Mouse (Mus musculus): ENCODE data around the gene Mcrip2. TPM values are rescaled to one million over a fixed set of nuclear protein-coding genes. Genes with fewer than 3 reads are reported as not detected.

Mcrip2 gene
- polyA plus RNA-seq, 1 experiment from 2014 or later = 8.5 TPM

GRCm38 (mm10) chr17:25879750-25880149, 11.2 kb upstream of the Mcrip2 start:
- no peak overlapping the region for H3K9ac ChIP-seq (replicated peaks)
- peak overlapping the region; percentile 46; the same call in 1 of the 2 replicates for H3K27ac ChIP-seq (replicated peaks)
- 59% methylated on average over 8 of the region's 8 CpGs for WGBS
- H3K4me2 ChIP-seq (replicated peaks) = no peak overlapping the region
- H3K4me3 ChIP-seq = no peak overlapping the region
- no peaks in the 10 kb centered on the region for H3K27me3 ChIP-seq
- peaks cover 44% of the 10 kb centered on the region for H3K36me3 ChIP-seq
- no peak for ATAC-seq (ENCODE audit: low FRiP score, low read depth)
- H3K9me3 ChIP-seq = no peaks in the 10 kb centered on the region
- peaks cover 42% of the 10 kb centered on the region for H3K4me1 ChIP-seq

GRCm38 (mm10) chr17:25879261-25879660, 10.7 kb upstream of the Mcrip2 start:
- H3K9me3 ChIP-seq = no peaks in the 10 kb centered on the region
- no peak overlapping the region; the same call in 1 of the 2 replicates for H3K9ac ChIP-seq (replicated peaks)
- H3K27me3 ChIP-seq = no peaks in the 10 kb centered on the region
- 40% methylated on average over 4 of the region's 4 CpGs for WGBS
- no peak overlapping the region for H3K4me2 ChIP-seq (replicated peaks)
- peaks cover 45% of the 10 kb centered on the region for H3K4me1 ChIP-seq
- no peak overlapping the region for H3K27ac ChIP-seq (replicated peaks)
- H3K4me3 ChIP-seq = no peak overlapping the region
- peaks cover 39% of the 10 kb centered on the region for H3K36me3 ChIP-seq
- no peak for ATAC-seq (ENCODE audit: low FRiP score, low read depth)

- H3K27ac ChIP-seq (replicated peaks) = no peak overlapping the region
- H3K4me3 ChIP-seq = no peak overlapping the region
- H3K4me1 ChIP-seq = peaks cover 50% of the 10 kb centered on the region
These were observed 10.1 kb upstream of the Mcrip2 start for GRCm38 (mm10) chr17:25878611-25879180.

GRCm38 (mm10) chr17:25877741-25878610, 9.4 kb upstream of the Mcrip2 start:
- no peak overlapping the region for H3K4me3 ChIP-seq
- H3K4me2 ChIP-seq (replicated peaks) = no peak overlapping the region
- H3K9me3 ChIP-seq = no peaks in the 10 kb centered on the region
- 91% methylated on average over 32 of the region's 32 CpGs for WGBS
- peaks cover 26% of the 10 kb centered on the region for H3K36me3 ChIP-seq
- no peak overlapping the region for H3K27ac ChIP-seq (replicated peaks)
- ATAC-seq (ENCODE audit: low FRiP score, low read depth) = no peak
- no peaks in the 10 kb centered on the region for H3K27me3 ChIP-seq
- H3K9ac ChIP-seq (replicated peaks) = no peak overlapping the region
- H3K4me1 ChIP-seq = peaks cover 51% of the 10 kb centered on the region

More at GRCm38 (mm10) chr17:25878611-25879180, 10.1 kb upstream of the Mcrip2 start:
- H3K9me3 ChIP-seq = no peaks in the 10 kb centered on the region
- no peak for ATAC-seq (ENCODE audit: low FRiP score, low read depth)
- H3K27me3 ChIP-seq = no peaks in the 10 kb centered on the region
- peaks cover 34% of the 10 kb centered on the region for H3K36me3 ChIP-seq
- WGBS = 89% methylated on average over 19 of the region's 19 CpGs
- H3K9ac ChIP-seq (replicated peaks) = no peak overlapping the region
- no peak overlapping the region for H3K4me2 ChIP-seq (replicated peaks)

- Histone ChIP-seq H3K27ac (replicated peaks) (no peak overlapping the region), H3K9me3 (no peaks in the 10 kb centered on the region), H3K4me3 (no peak overlapping the region), H3K4me2 (replicated peaks) (no peak overlapping the region), H3K9ac (replicated peaks) (no peak overlapping the region; the same call in 1 of the 2 replicates), H3K27me3 (no peaks in the 10 kb centered on the region), H3K36me3 (peaks cover 18% of the 10 kb centered on the region), H3K4me1 (peaks cover 48% of the 10 kb centered on the region)
- ATAC-seq (ENCODE audit: low FRiP score, low read depth) = no peak
- WGBS = 86% methylated on average over 3 of the region's 3 CpGs
These were observed 8.5 kb upstream of the Mcrip2 start for GRCm38 (mm10) chr17:25877025-25877424.

- H3K9me3 ChIP-seq = no peaks in the 10 kb centered on the region
- H3K27ac ChIP-seq (replicated peaks) = no peak overlapping the region
- no peaks in the 10 kb centered on the region for H3K27me3 ChIP-seq
- WGBS = 57% methylated on average over 10 of the region's 10 CpGs
- peak overlapping the region; percentile 95 for H3K4me2 ChIP-seq (replicated peaks)
- no peak for ATAC-seq (ENCODE audit: low FRiP score, low read depth)
- H3K36me3 ChIP-seq = peaks cover 18% of the 10 kb centered on the region
- H3K4me1 ChIP-seq = peaks cover 43% of the 10 kb centered on the region
- peak overlapping the region; percentile 78 for H3K4me3 ChIP-seq
- H3K9ac ChIP-seq (replicated peaks) = peak overlapping the region; percentile 90
These were observed 7.9 kb upstream of the Mcrip2 start for GRCm38 (mm10) chr17:25876347-25876915.

- 1% methylated on average over 59 of the region's 59 CpGs for WGBS
- peak; percentile 90 for ATAC-seq (ENCODE audit: low FRiP score, low read depth)
- Histone ChIP-seq H3K4me1 (peaks cover 33% of the 10 kb centered on the region), H3K27ac (replicated peaks) (peak overlapping the region; percentile 94), H3K4me3 (peak overlapping the region; percentile 78), H3K9me3 (no peaks in the 10 kb centered on the region), H3K9ac (replicated peaks) (peak overlapping the region; percentile 90), H3K27me3 (no peaks in the 10 kb centered on the region), H3K4me2 (replicated peaks) (peak overlapping the region; percentile 95), H3K36me3 (peaks cover 18% of the 10 kb centered on the region)
These were observed 6.9 kb upstream of the Mcrip2 start for GRCm38 (mm10) chr17:25875171-25876136.

- H3K4me2 ChIP-seq (replicated peaks) = peak within 1 kb of the TSS; percentile 95
- WGBS = under 1% methylated on average over 25 of the region's 25 CpGs
- H3K9me3 ChIP-seq = no peaks in the 10 kb centered on the region
- H3K27me3 ChIP-seq = no peaks in the 10 kb centered on the region
- H3K36me3 ChIP-seq = peaks cover 18% of the 10 kb centered on the region
- ATAC-seq (ENCODE audit: low FRiP score, low read depth) = peak; percentile 73
- H3K4me3 ChIP-seq = peak within 1 kb of the TSS; percentile 78
- peaks cover 26% of the 10 kb centered on the region for H3K4me1 ChIP-seq
- H3K27ac ChIP-seq (replicated peaks) = peak within 1 kb of the TSS; percentile 94
- H3K9ac ChIP-seq (replicated peaks) = peak within 1 kb of the TSS; percentile 90
These were observed 6.2 kb upstream of the Mcrip2 start, which contains the start of gene Mettl26 for GRCm38 (mm10) chr17:25874721-25875170. Mettl26 (plus strand) TSS chr17:25875074.

- Histone ChIP-seq H3K36me3 (peaks cover 17% of the 10 kb centered on the region), H3K4me1 (peaks cover 25% of the 10 kb centered on the region), H3K27me3 (no peaks in the 10 kb centered on the region), H3K27ac (replicated peaks) (peak overlapping the region; percentile 94), H3K9me3 (no peaks in the 10 kb centered on the region), H3K4me2 (replicated peaks) (peak overlapping the region; percentile 95), H3K4me3 (peak overlapping the region; percentile 78), H3K9ac (replicated peaks) (peak overlapping the region; percentile 55)
- 7% methylated on average over 14 of the region's 14 CpGs for WGBS
- no peak for ATAC-seq (ENCODE audit: low FRiP score, low read depth)
These were observed 5.7 kb upstream of the Mcrip2 start for GRCm38 (mm10) chr17:25874148-25874720.

GRCm38 (mm10) chr17:25873405-25874147, 5.0 kb upstream of the Mcrip2 start:
- no peak overlapping the region for H3K27ac ChIP-seq (replicated peaks)
- H3K36me3 ChIP-seq = peaks cover 10% of the 10 kb centered on the region

More at GRCm38 (mm10) chr17:25873405-25874147, 5.0 kb upstream of the Mcrip2 start:
- ATAC-seq (ENCODE audit: low FRiP score, low read depth) = no peak
- H3K9ac ChIP-seq (replicated peaks) = no peak overlapping the region
- 84% methylated on average over 11 of the region's 11 CpGs for WGBS
- no peaks in the 10 kb centered on the region for H3K27me3 ChIP-seq
- H3K9me3 ChIP-seq = no peaks in the 10 kb centered on the region
- peak overlapping the region; percentile 78; the same call in 1 of the 2 replicates for H3K4me3 ChIP-seq
- H3K4me2 ChIP-seq (replicated peaks) = peak overlapping the region; percentile 95
- H3K4me1 ChIP-seq = peaks cover 31% of the 10 kb centered on the region

Measured in midbrain, embryonic 12.5 days (tissue).